Mouse (Mus musculus) limb, embryonic 10.5 days (tissue): ENCODE measurements around the gene Cpsf6. TPM values are rescaled to one million over a fixed set of nuclear protein-coding genes. Genes with fewer than 3 reads are reported as not detected.

Experiments used
- DNase-seq: peaks from one replicate; pipeline ENCODE4 v3.0.0-alpha.2; 2017; ENCODE audit warnings: low spot score
- H3K27ac ChIP-seq: fragments of 300-500 bp; sonication (generic); 2 replicates; pipeline ENCODE4 v1.5.1; 2016; ENCODE audit warnings: mild to moderate bottlenecking
- H3K27me3 ChIP-seq: fragments of 300-500 bp; sonication (generic); 2 replicates; pipeline ENCODE4 v1.6.1; 2016; ENCODE audit warnings: low read depth, mild to moderate bottlenecking; ENCODE audit not compliant: poor library complexity, severe bottlenecking
- H3K36me3 ChIP-seq: fragments of 300-500 bp; sonication (generic); 2 replicates; pipeline ENCODE4 v1.6.1; 2016; ENCODE audit warnings: mild to moderate bottlenecking, moderate library complexity
- H3K4me1 ChIP-seq: fragments of 300-500 bp; sonication (generic); 2 replicates; pipeline ENCODE4 v1.6.1; 2016
- H3K4me3 ChIP-seq: fragments of 300-500 bp; sonication (generic); 2 replicates; pipeline ENCODE4 v1.5.1; 2016; ENCODE audit warnings: mild to moderate bottlenecking, moderate library complexity
- H3K9me3 ChIP-seq: fragments of 300-500 bp; sonication (generic); replicated peaks from 2 replicates; pipeline ENCODE4 v1.6.1; 2016; ENCODE audit warnings: mild to moderate bottlenecking
- WGBS: fragments of 180-500 bp; shearing (Covaris S2); methylation state at CpG from one replicate; pipeline ENCODE4 v1.1.7; 2016; 5-methylcytosine and 5-hydroxymethylcytosine counted together
- polyA plus RNA-seq: library from polyadenylated mRNA; unstranded; fragments of >200 nt; fragmentation: Nextera tagmentation; extraction: Ambion mirVana; gene quantifications from 2 replicates; pipeline ENCODE4 v1.2.1, GENCODE M21; 2016

The Cpsf6 gene
- polyA plus RNA-seq, 1 experiment from 2014 or later: 235 TPM

DNA sequence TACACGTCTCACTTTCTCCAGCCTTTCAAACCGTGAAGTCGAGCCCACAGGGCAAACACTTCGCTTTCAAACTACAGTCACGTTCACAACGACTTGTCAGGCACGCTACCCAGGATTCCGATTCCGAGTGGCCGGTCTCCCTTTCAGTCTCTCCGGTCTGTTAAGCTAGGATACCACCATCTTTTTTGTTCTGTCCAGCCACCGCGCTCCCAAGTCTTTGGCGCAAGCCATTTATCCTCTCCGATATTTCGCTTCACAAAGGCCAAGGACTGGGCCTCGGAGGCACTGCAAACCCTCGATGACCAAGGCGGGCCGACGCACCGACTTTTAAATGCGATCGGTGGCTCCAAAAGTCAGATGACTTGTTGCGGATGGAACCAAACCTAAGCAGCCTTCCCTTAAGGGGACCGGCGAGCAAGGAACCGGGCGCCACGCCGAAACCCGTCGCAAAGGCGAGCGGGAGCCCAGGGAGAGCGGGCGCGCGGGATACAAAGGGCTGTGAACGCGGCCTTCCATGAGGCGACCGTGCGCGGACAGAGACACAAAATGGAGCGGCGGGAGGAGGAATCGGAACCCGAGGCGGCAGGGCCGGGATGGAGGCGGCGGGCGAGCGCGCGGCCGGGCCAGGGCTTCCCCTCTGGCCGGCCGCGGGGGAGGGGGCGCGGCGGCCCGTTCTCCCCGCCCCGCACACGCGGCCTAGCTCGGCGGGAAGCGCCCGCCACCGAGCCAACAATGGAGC is 3.8 kb downstream of the Cpsf6 start:
- WGBS: under 1% methylated on average over 70 of the region's 74 CpGs
- peak; percentile 71 for DNase-seq
- Histone ChIP-seq H3K27ac (peak overlapping the region; percentile 99), H3K27me3 (no peaks in the 10 kb centered on the region), H3K9me3 (no peaks in the 10 kb centered on the region), H3K4me1 (peaks cover 8% of the 10 kb centered on the region), H3K36me3 (peaks cover 12% of the 10 kb centered on the region; the same call in 1 of the 2 replicates), H3K4me3 (peak overlapping the region; percentile 88)

DNA sequence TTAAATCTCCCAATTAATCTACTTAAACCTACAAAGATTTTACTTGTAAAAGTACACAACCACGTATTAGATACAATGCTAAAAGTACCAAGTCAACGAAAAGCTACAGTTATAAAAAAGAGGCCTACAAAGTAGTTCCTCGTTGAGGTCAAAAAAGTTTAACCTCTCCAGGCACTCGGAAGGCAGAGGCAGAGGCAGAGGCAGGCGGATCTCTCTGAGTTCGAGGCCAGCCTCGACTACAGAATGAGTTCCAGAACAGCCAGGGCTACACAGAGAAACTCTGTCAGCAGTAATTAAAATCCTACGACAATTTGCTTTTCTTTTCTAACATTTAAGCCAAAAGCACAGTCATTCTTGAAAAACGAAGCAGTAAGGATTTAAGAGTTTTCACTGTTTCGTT is 4.7 kb downstream of the Cpsf6 start:
- H3K36me3 ChIP-seq: peaks cover 12% of the 10 kb centered on the region; the same call in 1 of the 2 replicates
- peaks cover 8% of the 10 kb centered on the region for H3K4me1 ChIP-seq
- peak overlapping the region; percentile 88 for H3K4me3 ChIP-seq
- H3K27me3 ChIP-seq: no peaks in the 10 kb centered on the region
- H3K27ac ChIP-seq: peak overlapping the region; percentile 99
- no peak for DNase-seq
- no peaks in the 10 kb centered on the region for H3K9me3 ChIP-seq
- 29% methylated on average over 10 of the region's 10 CpGs for WGBS

DNA sequence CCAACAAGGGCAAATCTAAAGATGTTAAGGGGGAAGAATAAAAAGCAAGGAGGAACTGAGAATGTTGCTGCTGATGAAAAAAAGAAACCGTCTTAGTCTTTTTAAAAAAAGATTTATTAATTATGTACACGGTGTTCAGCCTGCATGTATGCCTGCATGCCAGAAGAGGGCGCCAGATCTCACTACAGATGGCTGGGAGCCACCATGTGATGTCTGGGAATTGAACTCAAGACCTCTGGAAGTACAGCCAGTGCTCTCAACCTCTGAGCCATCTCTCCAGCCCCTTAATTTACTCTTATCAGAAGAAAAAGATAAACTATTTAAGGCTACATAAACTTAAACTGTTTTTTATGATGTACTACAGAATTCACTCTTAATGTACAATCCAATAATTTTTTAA is 16.7 kb downstream of the Cpsf6 start:
- Histone ChIP-seq H3K4me3 (no peak overlapping the region), H3K4me1 (no peaks in the 10 kb centered on the region), H3K36me3 (peaks cover 99% of the 10 kb centered on the region), H3K9me3 (no peaks in the 10 kb centered on the region), H3K27me3 (no peaks in the 10 kb centered on the region), H3K27ac (no peak overlapping the region)
- DNase-seq: peak; percentile 69
- 57% methylated on average over 3 of the region's 3 CpGs for WGBS

DNA sequence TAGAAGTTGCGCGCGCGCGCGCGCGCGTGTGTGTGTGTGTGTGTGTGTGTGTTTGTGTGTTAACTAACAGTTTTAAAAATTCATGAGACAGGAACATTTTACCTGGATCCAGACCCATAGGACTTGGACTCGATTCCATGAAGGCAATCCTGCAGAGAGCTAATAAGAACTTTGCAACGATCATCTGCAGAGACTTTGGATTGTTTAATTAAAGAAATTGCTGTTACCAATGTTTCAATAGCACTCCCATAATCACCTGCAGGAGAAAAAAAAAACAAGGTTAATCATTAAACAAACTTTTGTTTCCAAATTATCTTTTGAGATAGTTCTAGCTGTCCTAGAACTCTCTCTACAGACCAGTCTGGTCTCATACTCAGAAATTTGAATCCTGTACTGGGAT is 20.9 kb downstream of the Cpsf6 start:
- H3K4me3 ChIP-seq: no peak overlapping the region
- H3K27me3 ChIP-seq: no peaks in the 10 kb centered on the region
- no peaks in the 10 kb centered on the region for H3K9me3 ChIP-seq
- H3K4me1 ChIP-seq: no peaks in the 10 kb centered on the region
- no peak for DNase-seq
- H3K36me3 ChIP-seq: peaks cover 99% of the 10 kb centered on the region
- no peak overlapping the region for H3K27ac ChIP-seq
- WGBS: 88% methylated on average over 11 of the region's 11 CpGs

DNA sequence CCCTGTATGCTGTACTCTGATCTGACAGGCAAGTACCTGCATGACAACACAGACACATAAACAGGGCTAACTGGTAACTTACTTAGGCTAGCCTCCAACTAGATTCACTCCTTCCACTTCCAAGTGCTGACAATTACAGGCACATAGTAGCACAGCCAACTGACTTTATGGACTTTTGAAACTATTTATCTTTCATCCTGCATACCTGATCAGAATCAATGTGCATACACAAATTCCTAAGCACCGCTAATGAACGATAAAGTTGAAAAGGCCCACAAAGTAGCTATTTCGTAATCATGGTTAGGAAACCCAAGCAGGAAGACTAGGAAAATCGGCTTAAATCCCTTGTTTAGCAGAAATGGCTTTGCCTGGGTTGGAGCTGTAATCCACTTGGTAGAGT is 36.8 kb downstream of the Cpsf6 start:
- no peaks in the 10 kb centered on the region for H3K4me1 ChIP-seq
- no peaks in the 10 kb centered on the region for H3K27me3 ChIP-seq
- DNase-seq: no peak
- no peak overlapping the region for H3K27ac ChIP-seq
- H3K9me3 ChIP-seq: no peaks in the 10 kb centered on the region
- H3K4me3 ChIP-seq: no peak overlapping the region
- WGBS: 90% methylated on average over 4 of the region's 4 CpGs
- H3K36me3 ChIP-seq: peaks cover 42% of the 10 kb centered on the region

DNA sequence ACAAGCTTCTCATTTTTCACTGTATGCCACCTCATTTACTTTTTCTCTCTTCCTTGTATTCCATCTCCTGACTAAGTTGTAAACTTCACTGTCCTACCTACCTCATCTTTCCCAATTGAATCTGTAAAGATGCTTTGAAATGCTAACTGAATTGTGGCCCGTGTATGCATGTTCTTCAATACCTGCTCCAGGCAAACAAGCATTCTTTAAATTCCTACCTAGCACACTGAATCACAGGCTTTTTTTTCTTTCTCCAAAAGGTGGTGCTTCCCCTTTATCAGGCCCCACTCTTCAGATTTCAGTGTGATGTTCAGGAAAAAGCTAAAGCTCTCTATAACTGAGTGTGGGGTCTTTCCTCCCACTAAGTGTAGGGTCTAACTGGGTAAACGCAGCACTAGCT is 37.4 kb downstream of the Cpsf6 start:
- no peak overlapping the region for H3K27ac ChIP-seq
- WGBS: 83% methylated on average over 2 of the region's 2 CpGs
- no peaks in the 10 kb centered on the region for H3K9me3 ChIP-seq
- no peaks in the 10 kb centered on the region for H3K4me1 ChIP-seq
- no peak overlapping the region for H3K4me3 ChIP-seq
- H3K27me3 ChIP-seq: no peaks in the 10 kb centered on the region
- no peak for DNase-seq
- H3K36me3 ChIP-seq: peaks cover 37% of the 10 kb centered on the region

DNA sequence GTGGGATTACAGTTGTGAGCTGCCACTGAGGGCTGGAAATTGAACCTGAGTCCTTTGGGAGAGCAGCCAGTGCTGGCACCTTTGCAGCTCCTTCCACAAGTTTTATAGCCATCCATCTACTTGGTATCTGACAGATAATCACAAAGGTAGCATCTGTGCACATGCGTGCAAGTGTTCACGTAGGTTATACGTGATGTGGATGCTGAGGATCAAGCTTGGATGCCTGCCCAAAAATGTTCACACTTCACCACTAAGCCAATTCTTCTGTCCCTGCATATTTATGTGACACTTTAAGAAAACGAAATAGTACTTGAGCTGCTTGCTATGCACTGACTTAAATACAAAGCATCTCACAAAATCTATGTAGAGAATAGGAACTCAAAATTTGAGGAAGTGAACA is 38.8 kb downstream of the Cpsf6 start:
- Histone ChIP-seq H3K4me1 (no peaks in the 10 kb centered on the region), H3K27ac (no peak overlapping the region), H3K36me3 (peaks cover 23% of the 10 kb centered on the region), H3K27me3 (no peaks in the 10 kb centered on the region), H3K4me3 (no peak overlapping the region), H3K9me3 (no peaks in the 10 kb centered on the region)
- WGBS: 93% methylated on average over 4 of the region's 4 CpGs
- no peak for DNase-seq

DNA sequence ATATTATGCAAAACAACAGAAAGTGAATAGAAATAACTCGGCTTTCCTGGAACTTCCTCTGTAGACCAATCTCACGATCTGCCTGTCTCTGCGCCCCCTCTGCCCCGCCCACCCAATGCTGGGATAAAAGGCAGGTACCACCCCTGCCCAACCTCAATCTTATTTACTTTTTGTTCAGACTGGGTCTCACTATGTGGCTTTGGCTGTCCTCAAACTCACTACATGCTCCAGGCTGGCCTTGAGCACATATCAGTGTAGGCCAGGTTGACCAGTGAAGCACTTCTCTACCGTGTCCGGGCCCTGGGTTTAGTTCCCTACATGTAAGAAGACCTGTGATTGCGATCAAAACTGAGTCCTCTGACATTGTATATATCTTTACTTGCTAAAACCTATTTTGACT is 40.6 kb downstream of the Cpsf6 start:
- no peaks in the 10 kb centered on the region for H3K27me3 ChIP-seq
- H3K9me3 ChIP-seq: no peaks in the 10 kb centered on the region
- H3K36me3 ChIP-seq: peaks cover 15% of the 10 kb centered on the region
- no peak for DNase-seq
- WGBS: 86% methylated on average over 7 of the region's 7 CpGs
- no peaks in the 10 kb centered on the region for H3K4me1 ChIP-seq
- H3K27ac ChIP-seq: no peak overlapping the region
- no peak overlapping the region for H3K4me3 ChIP-seq

DNA sequence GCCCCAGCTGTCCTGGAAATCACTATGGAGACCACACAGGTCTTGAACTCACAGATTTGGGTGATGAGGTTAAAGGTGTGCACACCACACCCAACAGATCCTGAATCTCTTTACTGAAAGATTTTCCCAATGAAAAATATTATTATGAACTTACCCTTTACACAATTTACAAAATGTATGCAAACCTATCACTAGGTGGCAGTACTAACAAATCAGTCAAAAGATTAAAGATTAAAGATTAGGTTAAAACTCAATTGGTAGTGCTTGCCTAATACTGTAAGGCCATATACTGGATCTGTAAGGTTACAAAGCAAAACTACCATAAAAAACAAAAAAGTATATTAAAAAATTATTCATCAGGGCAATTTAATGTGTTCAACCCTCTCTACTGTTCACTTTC is 41.9 kb downstream of the Cpsf6 start:
- no peak for DNase-seq

DNA sequence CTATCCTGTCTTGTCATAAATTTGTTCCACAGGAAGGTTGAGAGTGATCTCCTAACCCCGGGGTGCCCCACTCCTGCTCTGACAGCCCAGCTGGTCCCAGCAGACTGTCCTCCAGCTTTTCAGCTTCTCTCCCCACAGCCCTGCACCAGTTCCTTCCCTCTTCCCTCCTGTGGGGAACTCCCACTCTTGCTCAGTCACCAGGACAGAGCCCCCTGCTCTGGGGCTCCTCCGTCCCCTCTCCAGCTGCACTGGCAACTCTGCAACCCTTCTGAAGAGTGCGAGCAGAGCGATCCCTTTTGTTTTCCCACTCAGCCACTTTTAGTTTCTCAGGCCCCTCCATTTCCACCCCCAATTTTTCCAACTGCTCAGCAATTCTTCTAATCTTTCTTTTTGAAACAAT is 44.2 kb downstream of the Cpsf6 start:
- no peak overlapping the region for H3K27ac ChIP-seq
- WGBS: 59% methylated on average over 4 of the region's 4 CpGs

More for the DNA sequence above, 41.9 kb downstream of the Cpsf6 start:
- Histone ChIP-seq H3K27ac (no peak overlapping the region), H3K9me3 (no peaks in the 10 kb centered on the region), H3K27me3 (no peaks in the 10 kb centered on the region), H3K36me3 (peaks cover 4% of the 10 kb centered on the region; the same call in 1 of the 2 replicates), H3K4me1 (no peaks in the 10 kb centered on the region), H3K4me3 (no peak overlapping the region)

DNA sequence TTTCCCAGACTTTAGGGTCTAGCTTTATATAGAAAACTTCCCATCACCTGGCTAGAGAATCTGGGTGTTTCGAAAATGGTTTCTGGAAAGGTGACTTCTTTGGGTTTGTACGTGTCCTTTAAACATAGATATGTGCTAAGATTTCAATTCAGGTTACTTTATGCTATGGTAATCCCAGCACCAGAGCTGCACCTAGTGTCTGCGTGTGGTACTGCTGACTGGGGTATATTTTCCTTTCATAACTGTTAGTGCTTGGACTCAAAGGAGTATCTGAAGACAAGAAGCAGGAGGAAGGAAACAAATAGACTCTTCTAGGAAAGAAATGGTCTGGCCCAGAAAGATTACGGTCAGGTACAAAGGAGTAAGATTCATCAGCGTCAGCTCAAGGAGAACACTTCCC is 49.3 kb downstream of the Cpsf6 start:
- Histone ChIP-seq H3K4me1 (no peaks in the 10 kb centered on the region), H3K4me3 (no peak overlapping the region), H3K27me3 (no peaks in the 10 kb centered on the region), H3K36me3 (no peaks in the 10 kb centered on the region), H3K27ac (no peak overlapping the region), H3K9me3 (no peaks in the 10 kb centered on the region)
- DNase-seq: no peak
- WGBS: 83% methylated on average over 5 of the region's 5 CpGs

More for the DNA sequence above, 44.2 kb downstream of the Cpsf6 start:
- H3K36me3 ChIP-seq: no peaks in the 10 kb centered on the region
- H3K9me3 ChIP-seq: no peaks in the 10 kb centered on the region
- no peak overlapping the region for H3K4me3 ChIP-seq
- no peak for DNase-seq
- H3K27me3 ChIP-seq: no peaks in the 10 kb centered on the region
- no peaks in the 10 kb centered on the region for H3K4me1 ChIP-seq

DNA sequence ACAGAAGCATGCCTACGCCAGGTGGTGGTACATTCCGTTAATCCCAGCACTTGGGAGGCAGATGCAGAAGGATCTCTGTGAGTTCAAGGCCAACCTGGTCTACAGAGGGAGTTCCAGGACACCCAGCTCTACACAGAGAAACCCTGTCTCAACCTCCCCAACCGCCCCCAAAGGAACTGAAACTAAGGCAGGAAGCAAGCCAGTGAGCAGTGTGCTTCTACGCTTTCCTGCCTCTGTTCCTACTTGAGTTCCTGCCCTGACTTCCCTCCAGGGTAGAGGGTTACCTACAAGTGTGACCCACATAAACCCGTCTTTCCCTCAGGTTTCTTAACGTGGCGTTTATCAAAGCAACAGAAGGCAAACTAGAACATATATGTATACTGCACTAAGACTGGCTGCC is 56.0 kb downstream of the Cpsf6 start:
- no peak overlapping the region for H3K27ac ChIP-seq
- no peaks in the 10 kb centered on the region for H3K27me3 ChIP-seq
- H3K9me3 ChIP-seq: no peaks in the 10 kb centered on the region
- DNase-seq: no peak
- no peak overlapping the region for H3K4me3 ChIP-seq
- H3K36me3 ChIP-seq: no peaks in the 10 kb centered on the region
- WGBS: 90% methylated on average over 7 of the region's 7 CpGs
- H3K4me1 ChIP-seq: no peaks in the 10 kb centered on the region

DNA sequence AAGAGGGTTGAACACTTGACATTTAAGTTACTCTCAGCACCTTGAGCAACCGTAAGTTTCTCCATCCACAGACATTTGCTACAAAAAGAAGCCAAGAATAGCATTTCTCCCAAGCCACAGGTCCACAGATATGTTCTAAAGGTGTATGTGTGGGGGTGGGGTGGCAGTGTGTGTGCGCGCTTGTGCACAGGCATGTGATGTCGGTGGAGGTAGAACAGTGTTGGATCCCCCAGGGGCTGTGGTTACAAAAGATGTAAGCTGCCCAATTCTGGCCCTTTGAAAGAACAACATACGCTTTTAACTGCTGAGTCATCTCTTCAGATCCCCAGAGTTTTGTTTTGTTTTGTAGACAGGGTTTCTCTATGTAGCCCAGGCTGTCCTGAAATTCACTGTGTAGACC is 57.2 kb downstream of the Cpsf6 start:
- Histone ChIP-seq H3K27ac (no peak overlapping the region), H3K9me3 (no peaks in the 10 kb centered on the region), H3K36me3 (no peaks in the 10 kb centered on the region), H3K27me3 (no peaks in the 10 kb centered on the region), H3K4me1 (no peaks in the 10 kb centered on the region), H3K4me3 (no peak overlapping the region)
- 92% methylated on average over 5 of the region's 5 CpGs for WGBS
- no peak for DNase-seq

DNA sequence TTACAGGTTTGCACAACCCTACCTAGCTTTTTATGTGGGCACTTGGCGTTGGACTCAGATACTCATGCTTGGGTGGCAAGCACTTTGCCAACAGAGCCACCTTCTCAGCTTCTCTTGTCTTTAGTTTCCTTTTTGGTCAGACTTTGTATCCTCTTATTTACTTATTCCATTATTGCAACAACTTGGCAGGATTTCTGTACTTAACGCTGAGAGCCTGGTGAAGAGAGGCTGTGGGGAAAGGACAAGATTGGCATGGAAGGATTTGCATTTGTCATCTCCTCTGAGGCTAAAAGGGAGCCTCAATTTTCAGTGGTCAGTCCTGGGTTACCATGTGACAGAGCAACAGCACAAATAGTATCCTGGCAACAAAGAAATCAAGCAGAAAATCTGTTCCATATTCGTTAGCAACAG is 59.2 kb downstream of the Cpsf6 start:
- H3K27ac ChIP-seq: no peak overlapping the region
- H3K4me3 ChIP-seq: no peak overlapping the region
- WGBS: 90% methylated on average over 3 of the region's 3 CpGs

More for the DNA sequence above, 59.2 kb downstream of the Cpsf6 start:
- DNase-seq: no peak
- Histone ChIP-seq H3K4me1 (no peaks in the 10 kb centered on the region), H3K36me3 (no peaks in the 10 kb centered on the region), H3K27me3 (no peaks in the 10 kb centered on the region), H3K9me3 (no peaks in the 10 kb centered on the region)
